Mouse (Mus musculus): ENCODE results near the gene Ipo13.

- TF ChIP-seq POLR2A (IDR thresholded peaks at IDR 0.05; ENCODE audit: insufficient read depth, low read depth, low read length): no peak
- TF ChIP-seq CTCF (IDR thresholded peaks at IDR 0.05): no peak
- no peak for TF ChIP-seq EP300 (IDR thresholded peaks at IDR 0.05; ENCODE audit: insufficient read depth, low read depth, low read length)
Observed at GRCm38 (mm10) chr4:117916386-117916785, 1.6 kb upstream of the Ipo13 start.

Measured in heart, adult 2 months (tissue).